Mouse (Mus musculus) MEL (cell line): Measurements from ENCODE around the gene Pglyrp2. TPM values are rescaled to one million over a fixed set of nuclear protein-coding genes. Genes with fewer than 3 reads are reported as not detected.
A peak's percentile ranks its signal among the peaks of the same experiment; 100 is the strongest.

ENCODE experiments used
- DNase-seq: peaks from one replicate; pipeline ENCODE4 v3.0.0; 2011; ENCODE audit warnings: low read depth, low spot score
- H3K27ac ChIP-seq: 2 replicates; pipeline ENCODE4 v1.5.1; 2012; ENCODE audit warnings: low read depth, mild to moderate bottlenecking, control low read depth, low read length, moderate library complexity; ENCODE audit not compliant: control insufficient read depth
- H3K27me3 ChIP-seq, 2 experiments: fragments of 150-350 bp in 1 of 2; sonication (generic) in 1 of 2; 2 replicates each; pipeline ENCODE4 v1.6.1; 2012; ENCODE audit warnings: low read length in 2 of 2, mild to moderate bottlenecking in 2 of 2, improper control_type of control experiment in 1 of 2, moderate library complexity in 1 of 2; ENCODE audit not compliant: insufficient read depth in 2 of 2, control insufficient read depth in 1 of 2
- H3K36me3 ChIP-seq, 2 experiments: 2 replicates each; pipeline ENCODE4 v1.6.1; 2012 to 2014; ENCODE audit warnings: low read length in 2 of 2, improper control_type of control experiment in 1 of 2, inconsistent platforms in 1 of 2, mild to moderate bottlenecking in 1 of 2; ENCODE audit not compliant: insufficient read depth in 2 of 2, control insufficient read depth in 1 of 2
- H3K4me1 ChIP-seq, 2 experiments: fragments of 150-350 bp in 1 of 2; sonication (generic) in 1 of 2; 2 replicates each; pipeline ENCODE4 v1.6.1; 2012; ENCODE audit warnings: low read length in 2 of 2, improper control_type of control experiment in 1 of 2, mild to moderate bottlenecking in 1 of 2; ENCODE audit not compliant: insufficient read depth in 2 of 2, control insufficient read depth in 1 of 2
- H3K4me3 ChIP-seq, 2 experiments: fragments of 150-350 bp in 1 of 2; sonication (generic) in 1 of 2; 2 replicates each; pipeline ENCODE4 v1.5.1; 2012; ENCODE audit warnings: low read depth in 2 of 2, low read length in 2 of 2, mild to moderate bottlenecking in 2 of 2, moderate library complexity in 2 of 2, control low read depth in 1 of 2, improper control_type of control experiment in 1 of 2; ENCODE audit not compliant: control insufficient read depth in 1 of 2, insufficient read depth in 1 of 2
- H3K79me2 ChIP-seq: 2 replicates; pipeline ENCODE4 v1.6.1; 2012; ENCODE audit warnings: mild to moderate bottlenecking, low read length, moderate library complexity; ENCODE audit not compliant: control insufficient read depth, poor library complexity, insufficient read depth
- H3K9ac ChIP-seq: 2 replicates; pipeline ENCODE4 v1.6.1; 2012; ENCODE audit warnings: low read depth, mild to moderate bottlenecking, control low read depth, low read length, moderate library complexity; ENCODE audit not compliant: control insufficient read depth, poor library complexity, severe bottlenecking
- H3K9me3 ChIP-seq: fragments of 150-350 bp; sonication (generic); replicated peaks from 2 replicates; pipeline ENCODE4 v1.6.1; 2012; ENCODE audit warnings: mild to moderate bottlenecking, low read length, improper control_type of control experiment, moderate library complexity; ENCODE audit not compliant: insufficient read depth
- BHLHE40 ChIP-seq: IDR thresholded peaks from 2 replicates; pipeline ENCODE4 v1.6.1; 2012; ENCODE audit warnings: low read depth, mild to moderate bottlenecking, inconsistent platforms, low read length, improper control_type of control experiment, borderline replicate concordance
- CHD2 ChIP-seq: IDR thresholded peaks from 2 replicates; pipeline ENCODE4 v1.6.1; 2011; ENCODE audit warnings: low read length, improper control_type of control experiment
- HCFC1 ChIP-seq: IDR thresholded peaks from 2 replicates; pipeline ENCODE4 v1.6.1; 2012; ENCODE audit warnings: low read depth, mild to moderate bottlenecking, inconsistent platforms, low read length, improper control_type of control experiment, moderate library complexity
- MAFK ChIP-seq: IDR thresholded peaks from 2 replicates; pipeline ENCODE4 v1.6.1; 2011; ENCODE audit warnings: low read depth, mild to moderate bottlenecking, low read length, improper control_type of control experiment, borderline replicate concordance
- MAX ChIP-seq: IDR thresholded peaks from 2 replicates; pipeline ENCODE4 v1.6.1; 2011; ENCODE audit warnings: low read length, improper control_type of control experiment
- NELFE ChIP-seq: IDR thresholded peaks from 2 replicates; pipeline ENCODE4 v1.6.1; 2011; ENCODE audit warnings: low read depth, low read length, improper control_type of control experiment
- POLR2AphosphoS2 ChIP-seq: IDR thresholded peaks from 2 replicates; pipeline ENCODE4 v1.6.1; 2011; ENCODE audit warnings: low read length, improper control_type of control experiment
- POLR2AphosphoS5 ChIP-seq: IDR thresholded peaks from 2 replicates; pipeline ENCODE4 v1.6.1; 2012; ENCODE audit warnings: low read depth, borderline replicate concordance, mild to moderate bottlenecking, inconsistent platforms, low read length, moderate library complexity, mixed read lengths
- RCOR1 ChIP-seq: IDR thresholded peaks from 2 replicates; pipeline ENCODE4 v1.6.1; 2012; ENCODE audit warnings: low read depth, mild to moderate bottlenecking, inconsistent platforms, low read length, improper control_type of control experiment
- SIN3A ChIP-seq: IDR thresholded peaks from 2 replicates; pipeline ENCODE4 v1.6.1; 2012; ENCODE audit warnings: low read length, improper control_type of control experiment, inconsistent platforms
- SMC3 ChIP-seq: IDR thresholded peaks from 2 replicates; pipeline ENCODE4 v1.6.1; 2011; ENCODE audit warnings: low read depth, low read length, improper control_type of control experiment
- polyA plus RNA-seq, 2 experiments: library from polyadenylated mRNA; stranded (reverse) in 1 of 2; unstranded in 1 of 2; fragments of >175 nt in 1 of 2; fragments of >200 nt in 1 of 2; gene quantifications; 2 replicates each; pipeline versions ENCODE4 v1.2.1 to v1.2.4; 2012; ENCODE audit warnings: low replicate concordance in 2 of 2, low read depth in 1 of 2; ENCODE audit not compliant: insufficient read length in 2 of 2, insufficient read depth in 1 of 2, missing spikeins in 1 of 2
- total RNA-seq: library from RNA; depleted of rRNA; stranded (reverse); fragments of 300-350 nt; gene quantifications from 2 replicates; pipeline ENCODE4 v1.2.3, GENCODE M21; 2012; rRNA removed

Pglyrp2 gene
- total and polyA plus RNA-seq, 3 experiments = 1.8 to 3.5 TPM; not detected in 1

DNA sequence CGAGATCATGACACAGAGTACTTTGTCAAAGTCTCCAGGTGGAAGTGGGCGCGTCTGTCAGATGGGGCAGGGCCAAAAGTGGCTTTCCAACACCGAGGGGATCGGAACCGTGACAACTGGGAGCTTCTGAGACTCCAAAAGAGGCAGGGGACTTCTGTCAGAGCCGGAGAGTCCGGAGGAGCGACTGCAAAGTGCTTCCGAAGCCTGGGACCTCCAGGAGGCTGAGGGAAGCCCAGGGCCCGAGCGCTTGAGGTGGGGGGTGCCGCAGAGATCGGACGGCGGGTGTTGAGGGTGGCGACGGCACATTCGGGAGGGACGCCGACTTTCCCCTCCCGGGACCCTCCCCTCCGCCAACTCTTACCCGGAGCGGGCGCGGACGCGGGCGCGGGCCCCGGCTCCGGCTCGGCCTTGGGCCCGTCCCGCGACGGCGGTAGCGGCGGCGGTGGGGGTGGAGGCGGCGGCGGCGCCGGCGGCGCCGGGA, 60.1 kb downstream of the Pglyrp2 start:
- Histone ChIP-seq H3K9ac (peak overlapping the region; percentile 95), H3K27ac (peak overlapping the region; percentile 46), H3K27me3 (no peaks in the 10 kb centered on the region), H3K79me2 (peaks cover 19% of the 10 kb centered on the region), H3K4me1 (peaks cover 5 to 26% of the 10 kb centered on the region in 2 experiments)
- DNase-seq = peak; percentile 52
- TF ChIP-seq POLR2AphosphoS2 = no peak
- TF ChIP-seq SIN3A = no peak
- TF ChIP-seq SMC3 = no peak
- TF ChIP-seq, all 39 proteins: peak for 0
- Histone ChIP-seq H3K36me3 (peaks cover 3 to 19% of the 10 kb centered on the region in 2 experiments; a peak in 3 of 4 replicates), H3K9me3 (no peaks in the 10 kb centered on the region), H3K4me3 (peak overlapping the region; percentile 94 to 97)

- Histone ChIP-seq H3K27ac (no peak overlapping the region), H3K4me1 (peaks cover 5 to 26% of the 10 kb centered on the region in 2 experiments), H3K9me3 (no peaks in the 10 kb centered on the region), H3K36me3 (peaks cover 6 to 19% of the 10 kb centered on the region in 2 experiments), H3K9ac (no peak overlapping the region), H3K79me2 (peaks cover 19% of the 10 kb centered on the region), H3K27me3 (no peaks in the 10 kb centered on the region), H3K4me3 (no peak overlapping the region)
- TF ChIP-seq MAX = no peak
- TF ChIP-seq POLR2AphosphoS5 = no peak
- no peak for TF ChIP-seq MAFK
- TF ChIP-seq NELFE = no peak
- TF ChIP-seq HCFC1 = no peak
- TF ChIP-seq CHD2 = no peak
- no peak for TF ChIP-seq BHLHE40
- no peak for TF ChIP-seq RCOR1
- no peak for DNase-seq
Measured at GRCm38 (mm10) chr17:32362686-32363085, 61.3 kb downstream of the Pglyrp2 start.

Other genes with a start within 250 kb of the Pglyrp2 start
- 0.07 and 0.08 TPM in 2 replicates for gene Ephx3, start 234.6 kb downstream of the Pglyrp2 start, total RNA-seq
- gene Ephx3, start 234.6 kb downstream of the Pglyrp2 start, polyA plus RNA-seq = not detected
- gene Brd4, start 139.4 kb downstream of the Pglyrp2 start, total RNA-seq = 12.3 and 18.3 TPM in 2 replicates
- gene Brd4, start 139.4 kb downstream of the Pglyrp2 start, polyA plus RNA-seq = 10 to 100 TPM in 1 of 2 experiments, not detected in 1; 91.4 TPM
- 80.3 and 101 TPM in 2 replicates for gene Akap8, start 102.9 kb downstream of the Pglyrp2 start, total RNA-seq
- gene Akap8, start 102.9 kb downstream of the Pglyrp2 start, polyA plus RNA-seq = 100 to 1,000 TPM in 1 of 2 experiments, 10 to 100 TPM in 1; 77.9 to 127 TPM
- gene Akap8l, start 73.6 kb downstream of the Pglyrp2 start, total RNA-seq = 34.1 and 40.0 TPM in 2 replicates
- gene Akap8l, start 73.6 kb downstream of the Pglyrp2 start, polyA plus RNA-seq = 10 to 100 TPM in 1 of 2 experiments, not detected in 1; 63.8 TPM
- gene Wiz, start 34.7 kb downstream of the Pglyrp2 start, total RNA-seq = 4.4 and 5.6 TPM in 2 replicates
- gene Wiz, start 34.7 kb downstream of the Pglyrp2 start, polyA plus RNA-seq = 10 to 100 TPM in 1 of 2 experiments, not detected in 1; 44.1 TPM
- 0.04 TPM in 1 of 2 replicates, not detected in the other for gene Rasal3, start 20.6 kb downstream of the Pglyrp2 start, total RNA-seq
- gene Rasal3, start 20.6 kb downstream of the Pglyrp2 start, polyA plus RNA-seq = under 1 TPM in 1 of 2 experiments, not detected in 1; 0.04 TPM
- not detected in 2 replicates for gene Cyp4f39, start 28.6 kb upstream of the Pglyrp2 start, total RNA-seq
- gene Cyp4f39, start 28.6 kb upstream of the Pglyrp2 start, polyA plus RNA-seq = not detected
- gene Cyp4f17, start 81.9 kb upstream of the Pglyrp2 start, total RNA-seq = 0.42 and 0.52 TPM in 2 replicates
- 1 to 10 TPM in 1 of 2 experiments, not detected in 1; 1.8 TPM for gene Cyp4f17, start 81.9 kb upstream of the Pglyrp2 start, polyA plus RNA-seq
- 5.2 and 5.7 TPM in 2 replicates for gene Cyp4f16, start 112.4 kb upstream of the Pglyrp2 start, total RNA-seq
- gene Cyp4f16, start 112.4 kb upstream of the Pglyrp2 start, polyA plus RNA-seq = 1 to 10 TPM in 1 of 2 experiments, not detected in 1; 10.0 TPM
- gene Cyp4f37, start 197.1 kb upstream of the Pglyrp2 start, total RNA-seq = not detected in 2 replicates
- gene Cyp4f37, start 197.1 kb upstream of the Pglyrp2 start, polyA plus RNA-seq = not detected
- gene Cyp4f40, start 234.7 kb upstream of the Pglyrp2 start, total RNA-seq = not detected in 2 replicates
- gene Cyp4f40, start 234.7 kb upstream of the Pglyrp2 start, polyA plus RNA-seq = not detected